Mouse (Mus musculus): ENCODE results near the gene Zbtb20.

The Zbtb20 gene

GRCm38 (mm10) chr16:43515538-43515937 lies 639.9 kb downstream of the Zbtb20 start:
- no peak for DNase-seq (ENCODE audit: low spot score)

GRCm38 (mm10) chr16:43520274-43520673 lies 644.6 kb downstream of the Zbtb20 start:
- no peak for DNase-seq (ENCODE audit: low spot score)

GRCm38 (mm10) chr16:43522482-43522881 lies 646.8 kb downstream of the Zbtb20 start:
- no peak for DNase-seq (ENCODE audit: low spot score)

- no peak for DNase-seq (ENCODE audit: low spot score)
Measured at GRCm38 (mm10) chr16:43524179-43524578, 648.5 kb downstream of the Zbtb20 start.

GRCm38 (mm10) chr16:43525624-43526023 lies 649.9 kb downstream of the Zbtb20 start:
- DNase-seq (ENCODE audit: low spot score) = no peak

GRCm38 (mm10) chr16:43528300-43528699 lies 652.6 kb downstream of the Zbtb20 start:
- DNase-seq (ENCODE audit: low spot score) = no peak

- no peak for DNase-seq (ENCODE audit: low spot score)
Measured at GRCm38 (mm10) chr16:43531328-43531727, 655.6 kb downstream of the Zbtb20 start.

- no peak for DNase-seq (ENCODE audit: low spot score)
Measured at GRCm38 (mm10) chr16:43534103-43534502, 658.4 kb downstream of the Zbtb20 start.

GRCm38 (mm10) chr16:43535912-43536311 lies 660.2 kb downstream of the Zbtb20 start:
- DNase-seq (ENCODE audit: low spot score) = no peak

GRCm38 (mm10) chr16:43537163-43537562 lies 661.5 kb downstream of the Zbtb20 start:
- DNase-seq (ENCODE audit: low spot score) = no peak

GRCm38 (mm10) chr16:43539659-43540096 lies 664.0 kb downstream of the Zbtb20 start:
- no peak for DNase-seq (ENCODE audit: low spot score)

GRCm38 (mm10) chr16:43540108-43540507 lies 664.4 kb downstream of the Zbtb20 start:
- peak; percentile 3 for DNase-seq (ENCODE audit: low spot score)

- DNase-seq (ENCODE audit: low spot score) = no peak
Measured at GRCm38 (mm10) chr16:43540546-43541167, 665.0 kb downstream of the Zbtb20 start.

GRCm38 (mm10) chr16:43545261-43545660 lies 669.6 kb downstream of the Zbtb20 start:
- DNase-seq (ENCODE audit: low spot score) = no peak

- no peak for DNase-seq (ENCODE audit: low spot score)
Measured at GRCm38 (mm10) chr16:43547323-43548180, 671.9 kb downstream of the Zbtb20 start.

GRCm38 (mm10) chr16:43548774-43549173 lies 673.1 kb downstream of the Zbtb20 start:
- DNase-seq (ENCODE audit: low spot score) = no peak

GRCm38 (mm10) chr16:43549425-43550089 lies 673.9 kb downstream of the Zbtb20 start:
- no peak for DNase-seq (ENCODE audit: low spot score)

GRCm38 (mm10) chr16:43552443-43552842 lies 676.8 kb downstream of the Zbtb20 start:
- DNase-seq (ENCODE audit: low spot score) = no peak

GRCm38 (mm10) chr16:43557385-43557784 lies 681.7 kb downstream of the Zbtb20 start:
- DNase-seq (ENCODE audit: low spot score) = no peak

GRCm38 (mm10) chr16:43561330-43561729 lies 685.6 kb downstream of the Zbtb20 start:
- DNase-seq (ENCODE audit: low spot score) = no peak

- DNase-seq (ENCODE audit: low spot score) = no peak
Measured at GRCm38 (mm10) chr16:43561956-43562355, 686.3 kb downstream of the Zbtb20 start.

GRCm38 (mm10) chr16:43565872-43566271 lies 690.2 kb downstream of the Zbtb20 start:
- DNase-seq (ENCODE audit: low spot score) = no peak

GRCm38 (mm10) chr16:43566511-43566910 lies 690.8 kb downstream of the Zbtb20 start:
- no peak for DNase-seq (ENCODE audit: low spot score)

Measured in c-Kit-positive CD71-positive TER-119-positive erythroid progenitor cells, embryonic 14.5 days (primary cell).